Mouse (Mus musculus): ENCODE measurements around the gene Aoc3. TPM values are rescaled to one million over a fixed set of nuclear protein-coding genes. Genes with fewer than 3 reads are reported as not detected.
"Not testable (repeated sequence)": the region's sequence is repeated elsewhere in the genome, so short reads cannot be mapped to it uniquely, and the experiment has no call there.

Aoc3 gene
- polyA plus RNA-seq, 1 experiment from 2014 or later, result 2.2 TPM

DNA sequence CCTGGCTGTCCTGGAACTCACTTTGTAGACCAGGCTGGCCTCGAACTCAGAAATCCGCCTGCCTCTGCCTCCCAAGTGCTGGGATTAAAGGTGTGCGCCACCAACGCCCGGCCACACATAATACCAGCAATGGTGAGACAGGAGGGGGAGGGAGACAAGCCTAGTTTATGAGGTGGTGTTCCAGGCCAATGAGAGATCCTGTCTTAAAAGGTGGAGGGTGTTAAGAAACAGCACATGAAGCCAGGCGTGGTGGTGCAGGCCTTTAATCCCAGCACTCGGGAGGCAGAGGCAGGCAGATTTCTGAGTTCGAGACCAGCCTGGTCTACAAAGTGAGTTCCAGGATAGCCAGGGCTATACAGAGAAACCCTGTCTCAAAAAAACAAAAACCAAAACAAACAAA is 47.8 kb downstream of the Aoc3 start:
- not testable (repeated sequence) for H3K4me2 ChIP-seq (ENCODE audit: low read depth, low read length); H3K4me1 ChIP-seq (ENCODE audit: control insufficient read depth, insufficient read depth, low read length); H3K27ac ChIP-seq (ENCODE audit: low read length); ATAC-seq (replicated peaks; ENCODE audit: extremely low read depth, insufficient read depth, low FRiP score); H3K9ac ChIP-seq (ENCODE audit: low read length); H3K27me3 ChIP-seq (ENCODE audit: control insufficient read depth, insufficient read depth, low read length); H3K4me3 ChIP-seq (ENCODE audit: low read length); H3K36me3 ChIP-seq (ENCODE audit: control insufficient read depth, insufficient read depth); H3K9me3 ChIP-seq (replicated peaks; ENCODE audit: control insufficient read depth, low read length)
- 88% methylated on average over 8 of the region's 8 CpGs for WGBS

- 81% methylated on average over 6 of the region's 6 CpGs for WGBS
Measured at GRCm38 (mm10) chr11:101378926-101379325, 48.5 kb downstream of the Aoc3 start.

GRCm38 (mm10) chr11:101381817-101382216 is 51.4 kb downstream of the Aoc3 start:
- Histone ChIP-seq H3K36me3 (ENCODE audit: control insufficient read depth, insufficient read depth) (no peaks in the 10 kb centered on the region), H3K4me2 (ENCODE audit: low read depth, low read length) (no peak overlapping the region), H3K4me1 (ENCODE audit: control insufficient read depth, insufficient read depth, low read length) (no peaks in the 10 kb centered on the region), H3K4me3 (ENCODE audit: low read length) (no peak overlapping the region), H3K27me3 (ENCODE audit: control insufficient read depth, insufficient read depth, low read length) (no peaks in the 10 kb centered on the region), H3K27ac (ENCODE audit: low read length) (no peak overlapping the region), H3K9ac (ENCODE audit: low read length) (no peak overlapping the region), H3K9me3 (replicated peaks; ENCODE audit: control insufficient read depth, low read length) (no peaks in the 10 kb centered on the region)
- ATAC-seq (replicated peaks; ENCODE audit: extremely low read depth, insufficient read depth, low FRiP score), result no peak
- 33% methylated on average over 4 of the region's 4 CpGs for WGBS

More at GRCm38 (mm10) chr11:101378926-101379325, 48.5 kb downstream of the Aoc3 start:
- H3K9ac ChIP-seq (ENCODE audit: low read length), result no peak overlapping the region
- no peak overlapping the region for H3K4me3 ChIP-seq (ENCODE audit: low read length)
- ATAC-seq (replicated peaks; ENCODE audit: extremely low read depth, insufficient read depth, low FRiP score), result no peak
- no peak overlapping the region for H3K27ac ChIP-seq (ENCODE audit: low read length)
- H3K4me2 ChIP-seq (ENCODE audit: low read depth, low read length), result no peak overlapping the region
- H3K36me3 ChIP-seq (ENCODE audit: control insufficient read depth, insufficient read depth), result no peaks in the 10 kb centered on the region
- no peaks in the 10 kb centered on the region for H3K27me3 ChIP-seq (ENCODE audit: control insufficient read depth, insufficient read depth, low read length)
- H3K4me1 ChIP-seq (ENCODE audit: control insufficient read depth, insufficient read depth, low read length), result no peaks in the 10 kb centered on the region
- H3K9me3 ChIP-seq (replicated peaks; ENCODE audit: control insufficient read depth, low read length), result no peaks in the 10 kb centered on the region

Small RNAs within 50 kb of the gene (microRNA-seq; reads per million reads assigned to microRNA genes)
- not detected for gene Gm25593

Other genes with a start within 250 kb of the Aoc3 start
- 29.9 and 30.0 TPM in 2 replicates for gene Coasy, start 248.0 kb upstream of the Aoc3 start, polyA plus RNA-seq (2015; fragmentation: Nextera tagmentation; extraction: Ambion mirVana)
- 38.6 and 41.7 TPM in 2 replicates for gene Mlx, start 243.3 kb upstream of the Aoc3 start, polyA plus RNA-seq (2015; fragmentation: Nextera tagmentation; extraction: Ambion mirVana)
- 22.6 and 25.7 TPM in 2 replicates for gene Psmc3ip, start 235.2 kb upstream of the Aoc3 start, polyA plus RNA-seq (2015; fragmentation: Nextera tagmentation; extraction: Ambion mirVana)
- gene Retreg3, start 210.7 kb upstream of the Aoc3 start, polyA plus RNA-seq (2015; fragmentation: Nextera tagmentation; extraction: Ambion mirVana), result 14.5 and 14.9 TPM in 2 replicates
- gene Tubg1, start 210.7 kb upstream of the Aoc3 start, polyA plus RNA-seq (2015; fragmentation: Nextera tagmentation; extraction: Ambion mirVana), result 70.9 and 72.6 TPM in 2 replicates
- gene Tubg2, start 174.7 kb upstream of the Aoc3 start, polyA plus RNA-seq (2015; fragmentation: Nextera tagmentation; extraction: Ambion mirVana), result 3.0 and 3.3 TPM in 2 replicates
- 0.89 and 1.0 TPM in 2 replicates for gene Cntnap1, start 160.1 kb upstream of the Aoc3 start, polyA plus RNA-seq (2015; fragmentation: Nextera tagmentation; extraction: Ambion mirVana)
- 8.7 and 11.5 TPM in 2 replicates for gene Plekhh3, start 159.3 kb upstream of the Aoc3 start, polyA plus RNA-seq (2015; fragmentation: Nextera tagmentation; extraction: Ambion mirVana)
- gene Ccr10, start 155.2 kb upstream of the Aoc3 start, polyA plus RNA-seq (2015; fragmentation: Nextera tagmentation; extraction: Ambion mirVana), result 0.16 and 0.60 TPM in 2 replicates
- 14.7 and 17.1 TPM in 2 replicates for gene Ezh1, start 104.1 kb upstream of the Aoc3 start, polyA plus RNA-seq (2015; fragmentation: Nextera tagmentation; extraction: Ambion mirVana)
- gene Ramp2, start 84.6 kb upstream of the Aoc3 start, polyA plus RNA-seq (2015; fragmentation: Nextera tagmentation; extraction: Ambion mirVana), result 203 and 204 TPM in 2 replicates
- gene Vps25, start 76.9 kb upstream of the Aoc3 start, polyA plus RNA-seq (2015; fragmentation: Nextera tagmentation; extraction: Ambion mirVana), result 105 and 107 TPM in 2 replicates
- gene Wnk4, start 70.0 kb upstream of the Aoc3 start, polyA plus RNA-seq (2015; fragmentation: Nextera tagmentation; extraction: Ambion mirVana), result 6.8 and 7.3 TPM in 2 replicates
- 0.87 and 0.91 TPM in 2 replicates for gene Cntd1, start 51.6 kb upstream of the Aoc3 start, polyA plus RNA-seq (2015; fragmentation: Nextera tagmentation; extraction: Ambion mirVana)
- 166 and 175 TPM in 2 replicates for gene Coa3, start 51.5 kb upstream of the Aoc3 start, polyA plus RNA-seq (2015; fragmentation: Nextera tagmentation; extraction: Ambion mirVana)
- 135 TPM in 2 replicates for gene Becn1, start 28.3 kb upstream of the Aoc3 start, polyA plus RNA-seq (2015; fragmentation: Nextera tagmentation; extraction: Ambion mirVana)
- 94.1 and 103 TPM in 2 replicates for gene Psme3, start 14.4 kb upstream of the Aoc3 start, polyA plus RNA-seq (2015; fragmentation: Nextera tagmentation; extraction: Ambion mirVana)
- gene Aoc2, start 5.5 kb upstream of the Aoc3 start, polyA plus RNA-seq (2015; fragmentation: Nextera tagmentation; extraction: Ambion mirVana), result 0.89 and 0.92 TPM in 2 replicates
- gene G6pc, start 37.0 kb downstream of the Aoc3 start, polyA plus RNA-seq (2015; fragmentation: Nextera tagmentation; extraction: Ambion mirVana), result not detected in 2 replicates
- 42.8 and 44.6 TPM in 2 replicates for gene Aarsd1, start 87.0 kb downstream of the Aoc3 start, polyA plus RNA-seq (2015; fragmentation: Nextera tagmentation; extraction: Ambion mirVana)
- gene Gm27029, start 94.2 kb downstream of the Aoc3 start, polyA plus RNA-seq (2015; fragmentation: Nextera tagmentation; extraction: Ambion mirVana), result 15.8 and 17.2 TPM in 2 replicates
- 15.4 and 17.0 TPM in 2 replicates for gene Rundc1, start 94.5 kb downstream of the Aoc3 start, polyA plus RNA-seq (2015; fragmentation: Nextera tagmentation; extraction: Ambion mirVana)
- 78.9 and 83.6 TPM in 2 replicates for gene Ptges3l, start 94.7 kb downstream of the Aoc3 start, polyA plus RNA-seq (2015; fragmentation: Nextera tagmentation; extraction: Ambion mirVana)
- 166 and 174 TPM in 2 replicates for gene Rpl27, start 111.7 kb downstream of the Aoc3 start, polyA plus RNA-seq (2015; fragmentation: Nextera tagmentation; extraction: Ambion mirVana)
- gene Ifi35, start 117.8 kb downstream of the Aoc3 start, polyA plus RNA-seq (2015; fragmentation: Nextera tagmentation; extraction: Ambion mirVana), result 25.1 and 31.9 TPM in 2 replicates
- gene Rnd2, start 134.4 kb downstream of the Aoc3 start, polyA plus RNA-seq (2015; fragmentation: Nextera tagmentation; extraction: Ambion mirVana), result 7.9 and 8.2 TPM in 2 replicates
- 33.0 and 37.9 TPM in 2 replicates for gene Vat1, start 135.6 kb downstream of the Aoc3 start, polyA plus RNA-seq (2015; fragmentation: Nextera tagmentation; extraction: Ambion mirVana)
- 5.8 and 7.1 TPM in 2 replicates for gene Brca1, start 221.3 kb downstream of the Aoc3 start, polyA plus RNA-seq (2015; fragmentation: Nextera tagmentation; extraction: Ambion mirVana)
- 65.4 and 65.5 TPM in 2 replicates for gene Nbr1, start 221.5 kb downstream of the Aoc3 start, polyA plus RNA-seq (2015; fragmentation: Nextera tagmentation; extraction: Ambion mirVana)